Mouse (Mus musculus) kidney, adult 2 months (tissue): ENCODE measurements around the gene Kdm4b.

ENCODE experiments used
- CTCF ChIP-seq: fragments of 200-500 bp; conservative IDR thresholded peaks from 2 replicates; pipeline ENCODE4 v1.5.1; 2011; ENCODE audit warnings: low read depth, mild to moderate bottlenecking, control low read depth, low read length, moderate library complexity, mixed read lengths; ENCODE audit not compliant: insufficient read depth, insufficient read length
- POLR2A ChIP-seq: fragments of 200-500 bp; IDR thresholded peaks from one replicate; pipeline ENCODE4 v1.6.1; 2011; ENCODE audit warnings: low read depth, low read length, control low read depth

- peak; percentile 65 for TF ChIP-seq CTCF
- no peak for TF ChIP-seq POLR2A
These were observed 99.7 kb downstream of the Kdm4b start for GRCm38 (mm10) chr17:56425584-56425914.
